Mouse (Mus musculus): ENCODE measurements around the gene Ndufa8. TPM values are rescaled to one million over a fixed set of nuclear protein-coding genes. Genes with fewer than 3 reads are reported as not detected.

The Ndufa8 gene
- polyA plus RNA-seq, 1 experiment from 2014 or later: 212 TPM

DNA sequence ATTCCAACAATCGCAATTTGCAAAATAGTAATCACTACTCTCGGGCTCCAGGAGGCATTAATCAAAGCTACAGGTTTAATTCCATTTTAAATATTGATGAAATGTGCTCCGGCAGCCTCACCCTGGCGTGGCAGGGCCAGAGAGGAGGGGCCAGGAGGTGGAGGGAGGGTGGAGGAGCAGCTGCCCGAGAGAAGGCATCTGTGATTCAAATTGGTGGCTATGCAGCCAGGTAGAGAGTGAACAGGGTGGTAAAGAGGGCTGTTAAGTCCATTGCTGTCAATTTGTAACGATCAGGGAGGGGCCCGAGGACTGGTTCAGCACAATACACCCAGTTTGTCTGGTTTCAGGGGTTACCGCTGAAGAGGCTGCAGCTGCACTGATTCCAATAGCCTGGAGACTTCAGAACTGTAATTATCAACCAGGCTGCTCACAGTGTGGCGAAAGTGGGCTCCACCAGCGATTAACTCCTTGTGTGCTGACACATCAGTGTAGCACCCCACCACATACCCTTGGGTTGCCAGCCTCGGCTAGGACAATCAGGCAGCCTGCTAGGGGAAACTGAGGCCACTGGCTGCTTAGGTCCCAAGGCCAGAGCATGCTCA is 28.1 kb upstream of the Ndufa8 start:
- H3K27ac ChIP-seq: no peak overlapping the region
- WGBS: 8% methylated on average over 11 of the region's 11 CpGs

DNA sequence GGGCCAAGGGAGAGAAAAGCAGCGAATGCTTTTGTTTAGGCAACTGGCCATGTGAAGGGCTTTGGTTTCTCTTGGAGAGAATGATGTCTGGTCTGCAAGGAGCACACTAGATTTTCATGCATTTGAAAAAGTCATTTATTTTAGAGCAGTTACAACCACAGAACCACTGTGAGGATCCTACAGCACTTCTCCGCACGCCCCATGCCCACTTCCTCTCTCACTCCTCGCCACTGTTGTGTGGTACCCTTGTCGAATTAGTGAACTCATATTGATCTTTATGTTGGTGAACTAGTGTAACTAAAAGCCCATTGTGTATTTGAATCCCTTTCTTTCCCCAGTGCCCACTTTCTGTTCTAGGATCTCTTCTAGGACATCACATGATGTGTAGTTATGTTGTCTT is 26.0 kb upstream of the Ndufa8 start:
- ATAC-seq (ENCODE audit: low FRiP score, low read depth): no peak
- peaks cover 10% of the 10 kb centered on the region for H3K4me1 ChIP-seq
- WGBS: 88% methylated on average over 5 of the region's 5 CpGs
- H3K9me3 ChIP-seq: no peaks in the 10 kb centered on the region
- no peak overlapping the region for H3K4me2 ChIP-seq (replicated peaks)
- no peak overlapping the region for H3K9ac ChIP-seq
- no peaks in the 10 kb centered on the region for H3K36me3 ChIP-seq
- peaks cover 3% of the 10 kb centered on the region; the same call in 1 of the 2 replicates for H3K27me3 ChIP-seq (replicated peaks)
- H3K27ac ChIP-seq: no peak overlapping the region
- no peak overlapping the region for H3K4me3 ChIP-seq

More for the DNA sequence above, 28.1 kb upstream of the Ndufa8 start:
- ATAC-seq (ENCODE audit: low FRiP score, low read depth): peak; percentile 57; the same call in 1 of the 2 replicates
- H3K9me3 ChIP-seq: no peaks in the 10 kb centered on the region
- H3K4me2 ChIP-seq (replicated peaks): peak overlapping the region; percentile 40
- H3K9ac ChIP-seq: no peak overlapping the region; the same call in 1 of the 2 replicates
- no peaks in the 10 kb centered on the region for H3K36me3 ChIP-seq
- 0 out of 2 replicates have a peak overlapping the region, but pooled peaks have one; percentile 1 for H3K4me3 ChIP-seq
- H3K4me1 ChIP-seq: peaks cover 10% of the 10 kb centered on the region
- peaks cover 3% of the 10 kb centered on the region; the same call in 1 of the 2 replicates for H3K27me3 ChIP-seq (replicated peaks)

DNA sequence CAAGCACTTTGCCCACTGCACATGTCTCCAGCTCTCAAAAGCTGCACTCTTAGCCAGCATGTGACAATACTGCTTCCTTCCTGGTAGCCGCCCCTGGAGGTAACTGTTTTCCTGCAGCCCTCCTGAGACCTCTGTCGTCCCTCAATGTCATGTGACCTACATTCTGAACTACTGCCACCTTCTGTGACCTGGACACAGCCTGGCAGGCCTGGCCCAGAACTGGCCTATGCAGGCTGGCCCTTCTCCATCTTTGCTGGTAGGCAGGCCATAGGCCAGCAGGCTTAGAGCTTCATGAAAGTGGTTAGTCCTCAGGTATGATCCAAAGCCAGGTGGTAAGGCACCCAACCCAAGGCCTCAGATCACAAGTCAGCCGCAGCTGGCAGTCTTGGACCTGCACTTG is 24.6 kb upstream of the Ndufa8 start:
- 63% methylated on average over 3 of the region's 3 CpGs for WGBS
- Histone ChIP-seq H3K36me3 (no peaks in the 10 kb centered on the region), H3K4me1 (peaks cover 10% of the 10 kb centered on the region), H3K4me3 (no peak overlapping the region), H3K9me3 (no peaks in the 10 kb centered on the region), H3K27me3 (replicated peaks) (0 out of 2 replicates have a peak, but pooled peaks cover 3% of the 10 kb centered on the region), H3K9ac (no peak overlapping the region), H3K27ac (no peak overlapping the region), H3K4me2 (replicated peaks) (no peak overlapping the region)
- ATAC-seq (ENCODE audit: low FRiP score, low read depth): no peak

DNA sequence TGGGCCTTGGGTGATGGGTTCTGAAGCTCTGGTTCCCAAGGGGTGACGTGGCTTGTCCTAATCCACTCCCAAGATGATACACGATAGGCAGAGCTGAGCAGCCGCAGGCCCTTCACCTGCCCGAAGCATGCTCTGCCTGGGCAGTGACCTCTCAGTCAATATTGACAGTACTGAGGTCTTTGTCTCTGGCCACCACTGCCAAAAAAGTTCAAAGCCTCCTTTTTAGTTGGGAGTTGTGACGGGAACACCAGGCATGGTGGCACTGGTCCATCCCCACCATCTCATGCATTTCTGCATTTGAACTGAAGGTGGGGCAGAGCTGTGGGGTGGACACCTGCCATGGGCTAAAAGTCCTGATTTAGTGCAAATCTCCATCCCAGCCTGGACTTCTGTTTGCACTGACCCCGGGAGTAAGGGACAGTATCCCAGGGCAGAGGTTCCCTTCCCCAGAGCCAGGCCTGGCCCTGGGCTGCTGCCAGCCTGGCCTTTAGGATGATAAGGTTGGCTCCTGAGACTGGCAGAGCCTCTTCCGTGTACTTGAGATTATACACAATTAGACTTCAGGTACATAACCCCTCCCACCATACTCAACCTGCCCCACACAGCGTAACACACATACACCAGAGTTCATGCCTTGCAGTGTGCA is 22.6 kb upstream of the Ndufa8 start:
- H3K36me3 ChIP-seq: no peaks in the 10 kb centered on the region
- WGBS: 85% methylated on average over 8 of the region's 8 CpGs
- no peak for ATAC-seq (ENCODE audit: low FRiP score, low read depth)
- no peaks in the 10 kb centered on the region for H3K4me1 ChIP-seq
- no peaks in the 10 kb centered on the region for H3K27me3 ChIP-seq (replicated peaks)
- no peaks in the 10 kb centered on the region for H3K9me3 ChIP-seq
- no peak overlapping the region for H3K4me3 ChIP-seq
- H3K4me2 ChIP-seq (replicated peaks): no peak overlapping the region
- no peak overlapping the region for H3K9ac ChIP-seq
- H3K27ac ChIP-seq: no peak overlapping the region

DNA sequence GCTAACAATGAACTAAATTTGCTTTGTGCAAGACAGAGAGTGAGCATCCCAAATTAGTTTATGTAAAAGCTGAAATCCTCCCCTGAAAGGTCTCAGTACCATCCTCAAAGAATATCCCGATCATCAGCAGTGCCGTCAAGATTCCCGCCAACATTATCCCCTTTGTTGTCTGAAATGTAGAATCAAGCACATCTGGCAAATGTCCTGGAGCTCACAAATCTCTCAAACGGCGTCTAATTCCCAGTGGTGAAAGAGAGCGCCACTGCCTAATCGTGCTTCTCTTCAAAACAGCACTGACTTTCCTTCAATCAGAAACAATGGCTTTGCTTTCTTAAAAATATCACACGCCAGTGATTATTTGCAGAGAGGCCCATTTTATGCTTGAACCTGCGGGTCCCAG is 17.9 kb upstream of the Ndufa8 start:
- 48% methylated on average over 9 of the region's 9 CpGs for WGBS

DNA sequence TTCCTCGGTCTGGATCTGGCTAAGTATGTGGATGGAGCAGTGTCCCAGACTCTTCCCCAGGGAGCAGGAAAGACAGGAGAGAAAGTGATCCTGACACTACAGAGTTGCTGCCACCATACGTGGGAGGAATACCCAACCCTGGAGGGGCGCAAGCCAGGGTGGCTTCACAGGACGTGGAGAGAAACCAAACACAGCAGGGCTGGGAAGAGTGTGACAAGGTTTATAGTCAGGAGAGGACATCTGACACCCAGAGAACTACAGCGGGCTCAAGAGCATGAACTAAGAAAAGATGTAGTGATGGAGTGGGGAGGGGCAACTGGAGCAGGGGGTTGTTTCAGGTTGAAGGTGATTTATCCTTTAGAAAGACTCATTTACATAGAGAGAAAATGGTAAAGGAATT is 12.2 kb upstream of the Ndufa8 start:
- H3K27ac ChIP-seq: no peak overlapping the region
- 63% methylated on average over 5 of the region's 5 CpGs for WGBS
- no peaks in the 10 kb centered on the region for H3K9me3 ChIP-seq
- no peak for ATAC-seq (ENCODE audit: low FRiP score, low read depth)
- H3K4me3 ChIP-seq: no peak overlapping the region
- H3K36me3 ChIP-seq: no peaks in the 10 kb centered on the region
- no peaks in the 10 kb centered on the region for H3K4me1 ChIP-seq
- no peak overlapping the region for H3K4me2 ChIP-seq (replicated peaks)
- H3K27me3 ChIP-seq (replicated peaks): no peaks in the 10 kb centered on the region
- H3K9ac ChIP-seq: no peak overlapping the region

More for the DNA sequence above, 17.9 kb upstream of the Ndufa8 start:
- Histone ChIP-seq H3K4me3 (no peak overlapping the region), H3K9me3 (no peaks in the 10 kb centered on the region), H3K9ac (no peak overlapping the region), H3K27ac (no peak overlapping the region), H3K27me3 (replicated peaks) (no peaks in the 10 kb centered on the region), H3K4me2 (replicated peaks) (no peak overlapping the region), H3K4me1 (no peaks in the 10 kb centered on the region), H3K36me3 (no peaks in the 10 kb centered on the region)
- no peak for ATAC-seq (ENCODE audit: low FRiP score, low read depth)

DNA sequence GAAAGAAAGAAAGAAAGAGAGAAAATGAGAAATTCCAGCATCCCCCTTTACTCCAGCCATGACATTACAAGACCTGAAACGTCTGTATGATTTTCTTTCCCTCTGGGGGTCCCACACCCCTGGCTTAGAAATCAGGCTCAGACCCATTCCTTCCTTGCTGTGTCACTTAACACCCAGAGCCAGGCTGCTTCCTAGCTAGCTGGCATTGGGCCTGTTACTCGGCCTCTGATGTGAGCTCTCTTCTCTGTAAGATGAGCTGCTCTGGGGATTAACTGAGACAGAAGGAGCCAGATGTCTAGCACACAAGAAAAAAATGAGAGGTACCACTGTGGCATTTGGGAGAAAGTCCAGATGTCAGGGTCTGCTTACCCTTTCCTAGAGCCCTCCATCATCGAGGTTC is 7.0 kb upstream of the Ndufa8 start:
- H3K4me3 ChIP-seq: no peak overlapping the region
- H3K27ac ChIP-seq: no peak overlapping the region
- H3K27me3 ChIP-seq (replicated peaks): no peaks in the 10 kb centered on the region
- no peak overlapping the region for H3K9ac ChIP-seq
- H3K4me1 ChIP-seq: no peaks in the 10 kb centered on the region
- H3K9me3 ChIP-seq: no peaks in the 10 kb centered on the region
- 64% methylated on average over 3 of the region's 3 CpGs for WGBS
- no peak for ATAC-seq (ENCODE audit: low FRiP score, low read depth)
- H3K4me2 ChIP-seq (replicated peaks): no peak overlapping the region
- H3K36me3 ChIP-seq: no peaks in the 10 kb centered on the region

DNA sequence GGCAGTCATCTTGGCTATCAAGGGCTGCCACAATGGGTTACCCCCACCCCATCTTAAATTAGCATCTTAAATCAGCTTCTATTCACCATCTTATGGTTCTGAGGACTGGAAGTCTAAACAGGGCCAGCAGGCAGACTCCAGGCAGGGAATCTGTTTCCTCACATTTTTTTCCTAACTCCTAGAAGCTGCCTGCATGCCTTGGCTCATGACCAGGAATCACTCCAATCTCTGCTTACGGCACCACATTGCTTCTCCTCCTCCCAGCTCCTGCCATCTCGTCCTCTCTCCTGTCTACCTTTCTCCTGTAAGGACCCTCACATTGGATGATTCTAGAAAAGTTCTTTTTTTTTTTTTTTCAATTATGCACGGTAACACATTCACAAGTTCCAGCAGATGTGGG is 4.0 kb upstream of the Ndufa8 start:
- H3K36me3 ChIP-seq: no peaks in the 10 kb centered on the region
- H3K9ac ChIP-seq: no peak overlapping the region
- no peak overlapping the region for H3K27ac ChIP-seq
- H3K4me1 ChIP-seq: peaks cover 3% of the 10 kb centered on the region
- no peak for ATAC-seq (ENCODE audit: low FRiP score, low read depth)
- WGBS: 84% methylated on average over 3 of the region's 3 CpGs
- H3K9me3 ChIP-seq: no peaks in the 10 kb centered on the region
- no peak overlapping the region for H3K4me3 ChIP-seq
- H3K4me2 ChIP-seq (replicated peaks): no peak overlapping the region
- H3K27me3 ChIP-seq (replicated peaks): no peaks in the 10 kb centered on the region

DNA sequence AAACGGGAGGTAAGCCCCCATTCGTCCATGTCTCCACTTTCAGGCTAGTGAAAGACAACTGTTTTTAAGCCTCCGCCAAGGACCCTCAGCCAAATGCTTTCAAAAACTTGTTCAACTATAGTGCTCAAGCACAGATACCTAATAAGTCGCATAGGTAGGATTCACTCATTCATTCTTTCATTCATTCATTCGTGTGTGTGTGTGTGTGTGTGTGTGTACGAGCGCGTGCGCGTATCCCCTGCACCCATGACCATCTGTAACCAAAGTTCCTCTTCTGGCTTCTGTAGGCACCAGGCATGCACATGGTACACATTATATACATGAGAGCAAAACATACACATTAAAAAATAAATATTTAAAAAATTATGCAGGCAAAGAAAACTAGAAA is 355 bp upstream of the Ndufa8 start:
- H3K27ac ChIP-seq: no peak overlapping the region
- H3K27me3 ChIP-seq (replicated peaks): no peaks in the 10 kb centered on the region
- H3K9me3 ChIP-seq: no peaks in the 10 kb centered on the region
- H3K9ac ChIP-seq: no peak overlapping the region
- H3K4me1 ChIP-seq: peaks cover 7% of the 10 kb centered on the region
- H3K4me2 ChIP-seq (replicated peaks): peak overlapping the region; percentile 79
- WGBS: 44% methylated on average over 10 of the region's 10 CpGs
- H3K36me3 ChIP-seq: peaks cover under 1% of the 10 kb centered on the region; the same call in 1 of the 2 replicates
- peak overlapping the region; percentile 79; the same call in 1 of the 2 replicates for H3K4me3 ChIP-seq
- ATAC-seq (ENCODE audit: low FRiP score, low read depth): no peak; the same call in 1 of the 2 replicates

DNA sequence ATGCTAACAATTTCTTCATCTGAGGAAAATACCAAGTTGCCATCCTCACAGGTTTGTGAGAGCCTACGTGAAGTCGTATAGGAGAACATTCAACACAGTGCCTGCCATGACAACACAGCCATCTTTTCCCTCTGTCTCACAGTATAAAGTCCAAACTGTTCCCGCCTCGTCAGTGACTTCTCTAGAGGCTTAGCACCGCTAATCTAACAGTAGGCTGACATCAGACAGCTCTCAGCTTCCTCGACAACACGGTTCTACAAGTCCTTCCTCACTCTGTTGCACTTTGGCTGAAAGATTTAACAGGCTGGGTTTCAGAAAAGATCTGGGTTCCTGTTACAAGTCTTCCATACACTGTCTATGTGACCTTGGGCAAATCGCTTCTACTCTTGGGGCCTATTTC is 1.0 kb downstream of the Ndufa8 start:
- no peaks in the 10 kb centered on the region for H3K27me3 ChIP-seq (replicated peaks)
- no peak for ATAC-seq (ENCODE audit: low FRiP score, low read depth)
- H3K9me3 ChIP-seq: no peaks in the 10 kb centered on the region
- peak overlapping the region; percentile 84; the same call in 1 of the 2 replicates for H3K9ac ChIP-seq
- no peak overlapping the region for H3K27ac ChIP-seq
- H3K4me2 ChIP-seq (replicated peaks): peak overlapping the region; percentile 79
- 86% methylated on average over 8 of the region's 8 CpGs for WGBS
- H3K4me1 ChIP-seq: peaks cover 7% of the 10 kb centered on the region
- peaks cover 12% of the 10 kb centered on the region; the same call in 1 of the 2 replicates for H3K36me3 ChIP-seq
- H3K4me3 ChIP-seq: peak overlapping the region; percentile 79

DNA sequence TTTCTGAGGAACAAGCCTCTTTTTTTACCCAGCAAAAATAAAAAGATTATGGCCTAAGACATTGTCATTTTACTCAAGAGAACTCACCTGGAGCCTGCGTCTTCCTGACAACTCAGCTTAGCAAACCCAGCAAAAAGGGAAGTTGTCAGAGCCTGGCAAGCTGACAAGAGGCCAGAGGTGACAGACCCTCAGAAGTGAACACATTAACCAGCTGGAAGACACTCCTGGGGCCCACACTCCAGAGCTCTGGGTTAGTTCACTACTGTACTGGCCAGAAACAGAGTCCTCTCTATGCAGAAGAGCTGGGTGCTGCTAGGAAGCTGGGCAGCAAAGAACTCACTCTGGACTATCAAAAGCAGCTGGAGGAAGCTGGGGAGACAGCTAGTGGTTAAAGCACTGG is 8.3 kb downstream of the Ndufa8 start:
- Histone ChIP-seq H3K27me3 (replicated peaks) (no peaks in the 10 kb centered on the region), H3K9me3 (no peaks in the 10 kb centered on the region), H3K4me3 (no peak overlapping the region), H3K27ac (no peak overlapping the region), H3K36me3 (peaks cover 47% of the 10 kb centered on the region), H3K9ac (no peak overlapping the region), H3K4me2 (replicated peaks) (no peak overlapping the region), H3K4me1 (no peaks in the 10 kb centered on the region)
- WGBS: 87% methylated on average over 1 of the region's 1 CpGs
- ATAC-seq (ENCODE audit: low FRiP score, low read depth): no peak

DNA sequence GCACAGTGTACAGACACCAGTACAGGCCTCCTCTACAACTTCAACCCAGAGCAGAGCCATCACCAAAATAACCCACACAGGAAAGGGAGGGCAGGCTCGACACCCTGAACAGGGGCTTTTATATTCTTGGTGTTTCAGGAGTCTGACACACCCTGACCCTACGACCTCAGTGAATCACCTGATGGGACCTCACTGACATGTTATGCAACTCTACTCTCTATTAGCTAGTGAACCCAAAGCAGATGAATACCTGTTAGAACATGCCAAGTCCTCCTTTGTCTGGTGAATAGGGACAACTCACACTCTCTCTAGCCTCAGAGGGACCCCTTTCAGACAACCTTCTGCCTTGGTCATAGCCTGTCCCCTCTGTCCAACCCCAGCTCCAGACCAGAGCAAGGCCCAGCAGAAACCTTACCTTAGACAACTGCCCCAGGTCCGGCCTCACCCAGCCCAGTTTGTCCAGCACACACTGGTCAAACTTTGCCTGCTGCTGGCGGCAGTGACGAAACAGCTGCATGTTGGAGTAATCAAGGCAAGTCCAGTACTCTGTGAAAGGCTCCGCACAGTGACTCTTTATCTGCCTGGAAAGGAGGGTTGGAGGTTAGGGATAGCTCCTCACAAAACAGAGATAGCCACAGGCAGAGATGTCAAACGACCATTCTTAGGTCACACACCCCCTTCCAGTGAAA is 9.8 kb downstream of the Ndufa8 start:
- no peak overlapping the region for H3K27ac ChIP-seq
- no peak overlapping the region for H3K4me2 ChIP-seq (replicated peaks)
- no peak overlapping the region for H3K9ac ChIP-seq
- 81% methylated on average over 7 of the region's 7 CpGs for WGBS
- peaks cover 54% of the 10 kb centered on the region for H3K36me3 ChIP-seq
- no peaks in the 10 kb centered on the region for H3K4me1 ChIP-seq
- no peaks in the 10 kb centered on the region for H3K27me3 ChIP-seq (replicated peaks)
- no peak for ATAC-seq (ENCODE audit: low FRiP score, low read depth)
- H3K4me3 ChIP-seq: no peak overlapping the region
- no peaks in the 10 kb centered on the region for H3K9me3 ChIP-seq
